Mouse (Mus musculus): ENCODE measurements around the gene Vmn1r116. TPM values are rescaled to one million over a fixed set of nuclear protein-coding genes. Genes with fewer than 3 reads are reported as not detected.
"Not testable (repeated sequence)": the region's sequence is repeated elsewhere in the genome, so short reads cannot be mapped to it uniquely, and the experiment has no call there.

Vmn1r116 gene
- not detected in 2 replicates for polyA plus RNA-seq (2012; rRNA removed)

DNA sequence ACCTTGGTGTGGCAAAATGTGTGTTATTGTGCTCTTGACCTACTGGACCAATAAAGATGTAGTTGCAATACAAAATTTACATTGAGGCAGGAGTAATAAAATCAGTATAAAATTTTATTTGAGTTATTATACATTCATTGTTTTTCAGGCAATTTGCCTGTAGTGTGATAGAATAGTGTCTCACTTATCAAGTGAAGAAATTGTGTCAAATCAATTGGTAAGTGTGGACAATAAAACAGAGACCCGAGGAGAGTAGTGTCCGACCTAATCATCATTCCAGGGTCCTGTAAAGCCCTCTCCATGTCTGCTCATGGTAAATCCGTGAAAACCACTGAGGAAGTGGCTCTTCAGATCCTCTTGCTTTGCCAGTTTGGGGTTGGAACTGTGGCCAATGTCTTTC is at the start of gene Vmn1r116:
Gene Vmn1r116 (plus strand): TSS at position 301 of the 400 bp plus-strand sequence.
- not testable (repeated sequence) for H3K4me3 ChIP-seq (replicated peaks; ENCODE audit: extremely low read depth, low read depth, low read length); H3K4me1 ChIP-seq (ENCODE audit: control insufficient read depth, insufficient read depth, low read length); DNase-seq
- WGBS = 50% methylated on average over 3 of the region's 3 CpGs

GRCm38 (mm10) chr7:20844885-20845284 is 27.2 kb upstream of the Vmn1r116 start, which contains the start of gene Vmn1r115:
TSS of gene Vmn1r115 (minus strand) at chr7:20844985.
- not testable (repeated sequence) for H3K4me3 ChIP-seq (replicated peaks; ENCODE audit: extremely low read depth, low read depth, low read length); H3K4me1 ChIP-seq (ENCODE audit: control insufficient read depth, insufficient read depth, low read length); DNase-seq
- 92% methylated on average over 1 of the region's 3 CpGs for WGBS

- H3K4me3 ChIP-seq (replicated peaks; ENCODE audit: extremely low read depth, low read depth, low read length); DNase-seq; H3K4me1 ChIP-seq (ENCODE audit: control insufficient read depth, insufficient read depth, low read length): not testable (repeated sequence)
- no CpG with 5 or more reads among the region's 2 CpGs for WGBS
Measured at GRCm38 (mm10) chr7:20884021-20884420, 12.0 kb downstream of the Vmn1r116 start, which contains the start of gene Vmn1r117. TSS of gene Vmn1r117 (minus strand) at chr7:20884121.

DNA sequence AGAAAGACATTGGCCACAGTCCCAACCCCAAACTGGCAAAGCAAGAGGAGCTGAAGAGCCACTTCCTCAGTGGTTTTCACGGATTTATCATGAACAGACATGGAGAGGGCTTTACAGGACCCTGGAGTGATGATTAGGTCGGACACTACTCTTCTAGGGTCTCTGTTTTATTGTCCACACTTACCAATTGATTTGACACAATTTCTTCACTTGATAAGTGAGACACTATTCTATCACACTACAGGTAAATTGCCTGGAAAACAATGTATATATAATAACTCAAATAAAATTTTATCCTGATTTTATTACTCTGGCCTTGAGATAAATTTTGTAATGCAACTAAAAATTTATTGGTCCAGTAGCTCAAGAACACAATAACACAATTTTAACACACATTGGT is 40.2 kb downstream of the Vmn1r116 start, which contains the start of gene Vmn1r118:
Gene Vmn1r118 (minus strand): TSS at position 101 of the 400 bp plus-strand sequence.
- no CpG with 5 or more reads among the region's 2 CpGs for WGBS
- not testable (repeated sequence) for H3K4me3 ChIP-seq (replicated peaks; ENCODE audit: extremely low read depth, low read depth, low read length); H3K4me1 ChIP-seq (ENCODE audit: control insufficient read depth, insufficient read depth, low read length); DNase-seq

Other genes starting within 250 kb of the Vmn1r116 start
- not detected in 2 replicates for gene Vmn1r107, start 203.3 kb upstream of the Vmn1r116 start, polyA plus RNA-seq (2012; rRNA removed)
- gene Vmn1r111, start 169.0 kb upstream of the Vmn1r116 start, polyA plus RNA-seq (2012; rRNA removed) = not detected in 2 replicates
- not detected in 2 replicates for gene Gm10668, start 141.6 kb upstream of the Vmn1r116 start, polyA plus RNA-seq (2012; rRNA removed)
- gene Vmn1r112, start 101.1 kb upstream of the Vmn1r116 start, polyA plus RNA-seq (2012; rRNA removed) = not detected in 2 replicates
- gene Vmn1r113, start 85.0 kb upstream of the Vmn1r116 start, polyA plus RNA-seq (2012; rRNA removed) = not detected in 2 replicates
- gene Vmn1r114, start 60.1 kb upstream of the Vmn1r116 start, polyA plus RNA-seq (2012; rRNA removed) = not detected in 2 replicates
- not detected in 2 replicates for gene Vmn1r115, start 27.3 kb upstream of the Vmn1r116 start, polyA plus RNA-seq (2012; rRNA removed)
- gene Vmn1r117, start 11.9 kb downstream of the Vmn1r116 start, polyA plus RNA-seq (2012; rRNA removed) = not detected in 2 replicates
- not detected in 2 replicates for gene Vmn1r118, start 40.1 kb downstream of the Vmn1r116 start, polyA plus RNA-seq (2012; rRNA removed)
- not detected in 2 replicates for gene Vmn1r119, start 140.2 kb downstream of the Vmn1r116 start, polyA plus RNA-seq (2012; rRNA removed)
- not detected in 2 replicates for gene Vmn1r120, start 181.5 kb downstream of the Vmn1r116 start, polyA plus RNA-seq (2012; rRNA removed)
- not detected in 2 replicates for gene Vmn1r121, start 226.3 kb downstream of the Vmn1r116 start, polyA plus RNA-seq (2012; rRNA removed)

All from lung, adult 2 months (tissue).